Mouse (Mus musculus) CH12.LX (cell line): ENCODE data around the gene Trit1. TPM values are rescaled to one million over a fixed set of nuclear protein-coding genes. Genes with fewer than 3 reads are reported as not detected.

ENCODE experiments used
- DNase-seq: peaks from one replicate; pipeline ENCODE4 v3.0.0-alpha.2; 2013; ENCODE audit errors: extremely low read depth
- H3K27ac ChIP-seq: 2 replicates; pipeline ENCODE4 v1.5.1; 2012; ENCODE audit warnings: low read depth, mild to moderate bottlenecking, control low read depth, moderate library complexity; ENCODE audit not compliant: insufficient read depth
- H3K27me3 ChIP-seq: replicated peaks from 2 replicates; pipeline ENCODE3; 2012; ENCODE audit warnings: inconsistent platforms
- H3K36me3 ChIP-seq, 2 experiments: replicated peaks in 1 of 2; 2 replicates each; pipeline versions ENCODE3 to v1.6.1; 2012; ENCODE audit warnings: inconsistent platforms in 1 of 2, low read length in 1 of 2, mild to moderate bottlenecking in 1 of 2, mixed read lengths in 1 of 2, moderate library complexity in 1 of 2; ENCODE audit not compliant: control insufficient read depth in 1 of 2, insufficient read depth in 1 of 2
- H3K4me1 ChIP-seq, 2 experiments: 2 replicates each; pipeline ENCODE4 v1.6.1; 2012; ENCODE audit warnings: inconsistent platforms in 1 of 2, moderate library complexity in 1 of 2; ENCODE audit not compliant: insufficient read depth in 2 of 2, control insufficient read depth in 1 of 2
- H3K4me2 ChIP-seq: 2 replicates; pipeline ENCODE4 v1.6.1; 2012; ENCODE audit warnings: low read depth, mild to moderate bottlenecking, control low read depth; ENCODE audit not compliant: poor library complexity, insufficient read depth, severe bottlenecking
- H3K4me3 ChIP-seq, 3 experiments: fragments of 150-350 bp in 1 of 3; sonication (generic) in 1 of 3; replicated peaks in 1 of 3; 2 replicates each; pipeline versions ENCODE3 to v1.5.1; 2011 to 2012; ENCODE audit warnings: low read depth in 2 of 3, low read length in 2 of 3, mild to moderate bottlenecking in 2 of 3, moderate library complexity in 2 of 3, control low read depth in 1 of 3, improper control_type of control experiment in 1 of 3, inconsistent platforms in 1 of 3, mixed read lengths in 1 of 3; ENCODE audit not compliant: poor library complexity in 1 of 3
- H3K79me2 ChIP-seq: replicated peaks from 2 replicates; pipeline ENCODE4 v1.6.1; 2012; ENCODE audit warnings: mild to moderate bottlenecking, moderate library complexity; ENCODE audit not compliant: control insufficient read depth, poor library complexity, insufficient read depth, severe bottlenecking; ENCODE audit errors: extremely low read depth
- H3K9ac ChIP-seq: 2 replicates; pipeline ENCODE4 v1.6.1; 2012; ENCODE audit warnings: low read depth, mild to moderate bottlenecking, control low read depth, moderate library complexity; ENCODE audit not compliant: insufficient read depth
- H3K9me3 ChIP-seq: replicated peaks from 2 replicates; pipeline ENCODE3; 2012; ENCODE audit warnings: low read length, inconsistent platforms, mixed read lengths
- BHLHE40 ChIP-seq: IDR thresholded peaks from 2 replicates; pipeline ENCODE4 v1.6.1; 2011; ENCODE audit warnings: mild to moderate bottlenecking, low read depth, low read length, improper control_type of control experiment
- CHD1 ChIP-seq: IDR thresholded peaks from 2 replicates; pipeline ENCODE4 v1.6.1; 2012; ENCODE audit warnings: low read depth, low read length, improper control_type of control experiment, inconsistent platforms
- CHD2 ChIP-seq: IDR thresholded peaks from 2 replicates; pipeline ENCODE4 v1.6.1; 2011; ENCODE audit warnings: low read length, improper control_type of control experiment
- CTCF ChIP-seq, 2 experiments: IDR thresholded peaks in 1 of 2; conservative IDR thresholded peaks in 1 of 2; 2 replicates each; pipeline ENCODE4 v1.5.1; 2011 to 2012; ENCODE audit warnings: low read depth in 2 of 2, low read length in 2 of 2, improper control_type of control experiment in 1 of 2, inconsistent platforms in 1 of 2, mild to moderate bottlenecking in 1 of 2, moderate library complexity in 1 of 2
- ELF1 ChIP-seq: IDR thresholded peaks from 2 replicates; pipeline ENCODE4 v1.6.1; 2014; ENCODE audit warnings: low read depth, mild to moderate bottlenecking, inconsistent platforms, low read length, improper control_type of control experiment
- EP300 ChIP-seq: IDR thresholded peaks from 2 replicates; pipeline ENCODE4 v1.6.1; 2011; ENCODE audit warnings: low read length, improper control_type of control experiment
- ETS1 ChIP-seq: conservative IDR thresholded peaks from 2 replicates; pipeline ENCODE4 v1.6.1; 2012; ENCODE audit warnings: low read depth, mild to moderate bottlenecking, inconsistent platforms, low read length, improper control_type of control experiment, moderate library complexity
- GABPA ChIP-seq: IDR thresholded peaks from 2 replicates; pipeline ENCODE4 v1.6.1; 2012; ENCODE audit warnings: low read depth, low read length, improper control_type of control experiment, inconsistent platforms; ENCODE audit not compliant: insufficient replicate concordance
- HCFC1 ChIP-seq: IDR thresholded peaks from 2 replicates; pipeline ENCODE4 v1.6.1; 2012; ENCODE audit warnings: low read depth, mild to moderate bottlenecking, inconsistent platforms, low read length, improper control_type of control experiment
- IRF4 ChIP-seq: IDR thresholded peaks from 2 replicates; pipeline ENCODE4 v1.6.1; 2014; ENCODE audit warnings: low read depth, mild to moderate bottlenecking, inconsistent platforms, low read length, improper control_type of control experiment
- JUN ChIP-seq: IDR thresholded peaks from 2 replicates; pipeline ENCODE4 v1.6.1; 2011; ENCODE audit warnings: low read depth, mild to moderate bottlenecking, low read length, improper control_type of control experiment, moderate library complexity; ENCODE audit not compliant: insufficient read depth
- JUND ChIP-seq: conservative IDR thresholded peaks from 2 replicates; pipeline ENCODE4 v1.6.1; 2011; ENCODE audit warnings: low read depth, low read length, improper control_type of control experiment
- KAT2A ChIP-seq: IDR thresholded peaks from 2 replicates; pipeline ENCODE4 v1.6.1; 2012; ENCODE audit warnings: low read length, improper control_type of control experiment, inconsistent platforms; ENCODE audit not compliant: insufficient replicate concordance
- MAX ChIP-seq: IDR thresholded peaks from 2 replicates; pipeline ENCODE4 v1.6.1; 2011; ENCODE audit warnings: low read length, improper control_type of control experiment
- MAZ ChIP-seq: IDR thresholded peaks from 2 replicates; pipeline ENCODE4 v1.6.1; 2012; ENCODE audit warnings: low read depth, mild to moderate bottlenecking, inconsistent platforms, low read length, improper control_type of control experiment, moderate library complexity
- MEF2A ChIP-seq: IDR thresholded peaks from 2 replicates; pipeline ENCODE4 v1.6.1; 2014; ENCODE audit warnings: low read depth, mild to moderate bottlenecking, inconsistent platforms, low read length, improper control_type of control experiment, borderline replicate concordance
- MXI1 ChIP-seq: IDR thresholded peaks from 2 replicates; pipeline ENCODE4 v1.6.1; 2011; ENCODE audit warnings: mild to moderate bottlenecking, low read depth, low read length, improper control_type of control experiment
- MYC ChIP-seq: IDR thresholded peaks from 2 replicates; pipeline ENCODE4 v1.6.1; 2011; ENCODE audit warnings: low read depth, mild to moderate bottlenecking, improper control_type of control experiment, low read length
- NELFE ChIP-seq: IDR thresholded peaks from 2 replicates; pipeline ENCODE4 v1.6.1; 2011; ENCODE audit warnings: low read depth, low read length, improper control_type of control experiment
- NRF1 ChIP-seq: IDR thresholded peaks from 2 replicates; pipeline ENCODE4 v1.6.1; 2014; ENCODE audit warnings: low read depth, mild to moderate bottlenecking, inconsistent platforms, low read length, improper control_type of control experiment, moderate library complexity
- PAX5 ChIP-seq: IDR thresholded peaks from 2 replicates; pipeline ENCODE4 v1.6.1; 2012; ENCODE audit warnings: low read length, inconsistent platforms, mixed read lengths
- POLR2A ChIP-seq: IDR thresholded peaks from 2 replicates; pipeline ENCODE4 v1.6.1; 2011; ENCODE audit warnings: low read depth, mild to moderate bottlenecking, improper control_type of control experiment, low read length
- POLR2AphosphoS2 ChIP-seq: IDR thresholded peaks from 2 replicates; pipeline ENCODE4 v1.6.1; 2011; ENCODE audit warnings: low read depth, low read length, improper control_type of control experiment
- RAD21 ChIP-seq: IDR thresholded peaks from 2 replicates; pipeline ENCODE4 v1.6.1; 2011; ENCODE audit warnings: low read depth, mild to moderate bottlenecking, low read length, improper control_type of control experiment, moderate library complexity
- SIN3A ChIP-seq: IDR thresholded peaks from 2 replicates; pipeline ENCODE4 v1.6.1; 2012; ENCODE audit warnings: low read length, improper control_type of control experiment, inconsistent platforms
- SMC3 ChIP-seq: IDR thresholded peaks from 2 replicates; pipeline ENCODE4 v1.6.1; 2011; ENCODE audit warnings: low read depth, low read length, improper control_type of control experiment
- TBP ChIP-seq: conservative IDR thresholded peaks from 2 replicates; pipeline ENCODE4 v1.6.1; 2011; ENCODE audit warnings: low read depth, low read length, improper control_type of control experiment
- TCF12 ChIP-seq: IDR thresholded peaks from 2 replicates; pipeline ENCODE4 v1.6.1; 2014; ENCODE audit warnings: low read depth, mild to moderate bottlenecking, inconsistent platforms, low read length, improper control_type of control experiment
- USF1 ChIP-seq: IDR thresholded peaks from 2 replicates; pipeline ENCODE4 v1.6.1; 2014; ENCODE audit warnings: low read depth, mild to moderate bottlenecking, inconsistent platforms, low read length, improper control_type of control experiment
- USF2 ChIP-seq: conservative IDR thresholded peaks from 2 replicates; pipeline ENCODE4 v1.6.1; 2011; ENCODE audit warnings: low read depth, low read length, improper control_type of control experiment
- ZMIZ1 ChIP-seq: IDR thresholded peaks from 2 replicates; pipeline ENCODE4 v1.6.1; 2012; ENCODE audit warnings: low read depth, mild to moderate bottlenecking, inconsistent platforms, low read length, improper control_type of control experiment
- dilution Hi-C: fragments of 300-500 bp; cut with MboI; formaldehyde crosslinking; loops from 2 replicates; pipeline ENCODE4 v1.14.3; 2020; ENCODE audit warnings: low sequenced_read_pairs; ENCODE audit not compliant: extremely low pct_unique_long_range_greater_than_20kb, extremely low pct_ligation_motif_present
- in situ Hi-C: fragments of 300-500 bp; cut with MboI; formaldehyde crosslinking; loops from 3 replicates; pipeline ENCODE4 v1.14.3; 2019; ENCODE audit warnings: low sequenced_read_pairs, low pct_ligation_motif_present, low pct_unique_long_range_greater_than_20kb, mixed read lengths
- polyA plus RNA-seq: library from polyadenylated mRNA; unstranded; fragments of >175 nt; gene quantifications from 2 replicates; pipeline ENCODE4 v1.2.1, GENCODE M21; 2012; ENCODE audit warnings: low read depth; ENCODE audit not compliant: insufficient read length
- total RNA-seq, 2 experiments: library from RNA; depleted of rRNA; stranded (reverse); fragments of 300-350 nt in 1 of 2; fragments of >200 nt in 1 of 2; gene quantifications; 2 replicates each; pipeline ENCODE4 v1.2.3; 2012 to 2014

Trit1 gene
- total RNA-seq (2012; rRNA removed) (17.7 and 18.9 TPM in 2 replicates), total RNA-seq (2014; rRNA removed) (21.3 and 21.9 TPM in 2 replicates), polyA plus RNA-seq (19.8 and 22.2 TPM in 2 replicates)

DNA sequence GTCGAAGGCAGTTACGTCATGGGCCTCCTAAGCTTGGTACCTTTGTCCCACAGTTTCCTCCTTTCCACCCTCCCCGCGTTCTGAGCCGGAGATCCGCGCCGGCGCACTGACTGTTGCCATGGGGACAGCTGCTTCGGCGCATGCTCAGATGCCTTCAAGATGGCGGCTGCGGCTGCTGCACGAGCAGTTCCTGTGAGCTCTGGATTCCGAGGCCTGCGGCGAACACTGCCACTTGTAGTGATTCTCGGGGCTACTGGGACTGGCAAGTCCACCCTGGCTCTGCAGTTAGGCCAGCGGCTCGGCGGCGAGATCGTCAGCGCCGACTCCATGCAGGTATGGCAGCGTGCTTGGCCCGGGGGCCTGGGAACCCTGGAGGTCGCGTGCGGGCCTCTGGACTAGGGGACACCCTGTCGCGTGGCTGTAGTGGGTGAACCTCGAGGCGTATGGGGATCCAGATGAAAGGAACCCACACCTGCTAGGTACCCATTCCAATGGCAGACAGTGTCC is at the start of gene Trit1:
Gene Trit1 (plus strand): TSS at position 147 of the 507 bp plus-strand sequence.
- dilution Hi-C loops: no loop called here
- H3K27ac ChIP-seq: peak within 1 kb of the TSS; percentile 65

DNA sequence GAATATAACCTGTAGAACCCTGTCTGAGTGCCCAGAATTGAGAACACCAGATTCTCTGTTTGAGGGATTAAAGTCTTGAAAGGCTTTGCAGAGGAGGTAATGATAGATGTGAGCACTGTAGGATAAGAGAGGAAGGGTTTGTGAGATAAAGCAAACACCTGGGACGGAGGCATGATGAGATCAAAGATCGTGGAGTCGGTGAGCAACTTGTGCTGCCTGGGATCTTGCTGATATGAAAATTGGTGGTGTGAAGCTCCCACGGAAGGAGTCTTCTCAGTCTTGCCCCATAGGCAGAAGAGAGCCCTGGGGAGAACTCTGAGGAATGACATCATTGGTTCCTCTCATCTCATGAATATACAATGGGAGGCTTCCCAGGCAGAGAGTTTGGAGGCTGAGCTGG is 48.3 kb upstream of the Trit1 start:
- Histone ChIP-seq H3K4me1 (peaks cover 0 to 5% of the 10 kb centered on the region in 2 experiments; a peak in 1 of 4 replicates), H3K4me3 (no peak overlapping the region), H3K9me3 (no peaks in the 10 kb centered on the region), H3K79me2 (no peaks in the 10 kb centered on the region), H3K27ac (no peak overlapping the region), H3K27me3 (no peaks in the 10 kb centered on the region), H3K9ac (no peak overlapping the region), H3K36me3 (peaks cover 0 to 1% of the 10 kb centered on the region in 2 experiments), H3K4me2 (no peak overlapping the region)
- in situ Hi-C loops (no loop called here), dilution Hi-C loops (no loop called here)
- no peak for DNase-seq
- TF ChIP-seq TBP (no peak), MYC (no peak), BHLHE40 (no peak), SIN3A (no peak), ETS1 (no peak), JUND (no peak), GABPA (no peak), MXI1 (no peak), PAX5 (no peak), HCFC1 (no peak), ELF1 (no peak), CHD1 (no peak), SMC3 (no peak), RAD21 (no peak), USF1 (no peak), EP300 (no peak), USF2 (no peak), CTCF (conservative IDR thresholded peaks at IDR 0.05 in 1 of 2, IDR thresholded peaks at IDR 0.05 in 1 of 2; ENCODE audit: low read depth in 2 of 2, low read length in 2 of 2) (no peak), CHD2 (no peak)

More for the DNA sequence above, at the start of gene Trit1:
- peaks cover 49% of the 10 kb centered on the region for H3K79me2 ChIP-seq
- H3K36me3 ChIP-seq: peaks cover 3 to 15% of the 10 kb centered on the region in 2 experiments
- peaks cover under 1% of the 10 kb centered on the region for H3K9me3 ChIP-seq
- peak within 1 kb of the TSS; percentile 73 for H3K9ac ChIP-seq
- peak; percentile 96 for DNase-seq
- TF ChIP-seq NRF1: peak; percentile 89
- peak; percentile 74 for TF ChIP-seq ELF1
- TF ChIP-seq JUN: no peak
- 0 out of 2 replicates have a peak, but pooled peaks have one; percentile 23 for TF ChIP-seq KAT2A
- peak; percentile 64; the same call in 1 of the 2 replicates for TF ChIP-seq POLR2AphosphoS2
- TF ChIP-seq PAX5: no peak
- TF ChIP-seq USF2: no peak
- peak; percentile 73; the same call in 1 of the 2 replicates for TF ChIP-seq TBP
- peak; percentile 87; the same call in 1 of the 2 replicates for TF ChIP-seq NELFE
- no peak for TF ChIP-seq CHD1
- TF ChIP-seq TCF12: peak; percentile 94
- peak; percentile 39; the same call in 1 of the 2 replicates for TF ChIP-seq ETS1
- TF ChIP-seq POLR2A: peak; percentile 88
- TF ChIP-seq BHLHE40: peak; percentile 90
- TF ChIP-seq IRF4: 0 out of 2 replicates have a peak, but pooled peaks have one; percentile 36
- TF ChIP-seq MAX: peak; percentile 81; the same call in 1 of the 2 replicates
- TF ChIP-seq ZMIZ1: peak; percentile 79
- TF ChIP-seq MXI1: peak; percentile 96
- TF ChIP-seq SMC3: no peak
- peak; percentile 45; the same call in 1 of the 2 replicates for TF ChIP-seq MAZ
- TF ChIP-seq MEF2A: peak; percentile 27; the same call in 1 of the 2 replicates
- TF ChIP-seq HCFC1: peak; percentile 74
- TF ChIP-seq JUND: no peak
- TF ChIP-seq SIN3A: peak; percentile 88
- H3K4me3 ChIP-seq: peak within 1 kb of the TSS; percentile 75 to 95 (median 78)
- no peaks in the 10 kb centered on the region for H3K27me3 ChIP-seq
- peaks cover 4 to 46% of the 10 kb centered on the region in 2 experiments; a peak in 3 of 4 replicates for H3K4me1 ChIP-seq
- in situ Hi-C loops: no loop called here
- H3K4me2 ChIP-seq: peak within 1 kb of the TSS; percentile 98
